Mouse (Mus musculus) lung, embryonic 16.5 days (tissue): ENCODE measurements around the gene Saysd1. TPM values are rescaled to one million over a fixed set of nuclear protein-coding genes. Genes with fewer than 3 reads are reported as not detected.
"Not testable (repeated sequence)": the region's sequence is repeated elsewhere in the genome, so short reads cannot be mapped to it uniquely, and the experiment has no call there.

Experiments used
- ATAC-seq: fragments of 200-750 bp; cut with Nextera tagmentation; 2 replicates; pipeline ENCODE4 v1.8.0; 2017; ENCODE audit warnings: low read depth, mild to moderate bottlenecking, moderate library complexity
- H3K27ac ChIP-seq: fragments of 300-500 bp; sonication (generic); 2 replicates; pipeline ENCODE4 v1.5.1; 2014; ENCODE audit warnings: mild to moderate bottlenecking, control low read depth, low read length
- H3K27me3 ChIP-seq: fragments of 300-500 bp; sonication (generic); 2 replicates; pipeline ENCODE4 v1.6.1; 2014; ENCODE audit warnings: low read depth, low read length, mixed read lengths; ENCODE audit not compliant: control insufficient read depth, insufficient read depth
- H3K36me3 ChIP-seq: fragments of 300-500 bp; sonication (generic); 2 replicates; pipeline ENCODE4 v1.6.1; 2014; ENCODE audit warnings: low read length; ENCODE audit not compliant: control insufficient read depth, insufficient read depth
- H3K4me1 ChIP-seq: fragments of 300-500 bp; sonication (generic); replicated peaks from 2 replicates; pipeline ENCODE4 v1.6.1; 2014; ENCODE audit warnings: low read length, mixed read lengths; ENCODE audit not compliant: control insufficient read depth, insufficient read depth
- H3K4me2 ChIP-seq: fragments of 300-500 bp; sonication (generic); 2 replicates; pipeline ENCODE4 v1.6.1; 2014; ENCODE audit warnings: low read depth, low read length, control low read depth
- H3K4me3 ChIP-seq: fragments of 300-500 bp; sonication (generic); 2 replicates; pipeline ENCODE4 v1.5.1; 2014; ENCODE audit warnings: mild to moderate bottlenecking, low read length, control low read depth
- H3K9ac ChIP-seq: fragments of 300-500 bp; sonication (generic); 2 replicates; pipeline ENCODE4 v1.6.1; 2014; ENCODE audit warnings: low read length, control low read depth
- H3K9me3 ChIP-seq: fragments of 300-500 bp; sonication (generic); 2 replicates; pipeline ENCODE4 v1.6.1; 2016; ENCODE audit warnings: low read length; ENCODE audit not compliant: control insufficient read depth
- WGBS: fragments of 180-500 bp; shearing (Covaris S2); extraction: QIAGEN DNeasy Blood & Tissue Kit; methylation state at CpG from one replicate; pipeline ENCODE4 v1.1.7; 2014; 5-methylcytosine and 5-hydroxymethylcytosine counted together
- polyA plus RNA-seq: library from polyadenylated mRNA; unstranded; fragments of >200 nt; fragmentation: Nextera tagmentation; extraction: Ambion mirVana; gene quantifications from 2 replicates; pipeline ENCODE4 v1.2.1, GENCODE M21; 2015

The Saysd1 gene
- polyA plus RNA-seq, 1 experiment from 2014 or later: 12.4 TPM

DNA sequence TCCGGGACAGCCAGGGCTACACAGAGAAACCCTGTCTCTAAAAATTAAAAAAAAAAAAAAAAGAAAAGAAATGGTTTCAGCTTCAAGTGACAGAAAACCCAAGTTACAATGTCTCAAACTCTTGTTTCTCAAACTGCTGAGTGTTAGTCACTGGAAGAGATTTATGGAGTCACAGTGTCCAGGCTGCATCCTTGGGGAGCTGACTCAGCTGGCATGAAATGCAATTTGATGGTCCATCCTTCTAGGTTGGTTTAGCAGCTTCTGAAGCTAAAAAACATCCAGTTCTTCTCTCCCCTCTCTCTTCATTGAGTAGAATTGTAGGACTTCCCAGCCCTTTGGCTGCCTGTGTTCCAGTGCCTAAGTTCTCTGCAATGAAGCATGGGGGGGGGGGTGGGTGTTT lies 94.3 kb downstream of the Saysd1 start:
- H3K4me3 ChIP-seq: no peak overlapping the region
- no peak for ATAC-seq
- H3K4me2 ChIP-seq: no peak overlapping the region
- no peaks in the 10 kb centered on the region for H3K9me3 ChIP-seq
- H3K27ac ChIP-seq: no peak overlapping the region
- H3K36me3 ChIP-seq: no peaks in the 10 kb centered on the region
- H3K9ac ChIP-seq: no peak overlapping the region
- no peaks in the 10 kb centered on the region for H3K4me1 ChIP-seq
- 100% methylated on average over 1 of the region's 1 CpGs for WGBS
- H3K27me3 ChIP-seq: no peaks in the 10 kb centered on the region

DNA sequence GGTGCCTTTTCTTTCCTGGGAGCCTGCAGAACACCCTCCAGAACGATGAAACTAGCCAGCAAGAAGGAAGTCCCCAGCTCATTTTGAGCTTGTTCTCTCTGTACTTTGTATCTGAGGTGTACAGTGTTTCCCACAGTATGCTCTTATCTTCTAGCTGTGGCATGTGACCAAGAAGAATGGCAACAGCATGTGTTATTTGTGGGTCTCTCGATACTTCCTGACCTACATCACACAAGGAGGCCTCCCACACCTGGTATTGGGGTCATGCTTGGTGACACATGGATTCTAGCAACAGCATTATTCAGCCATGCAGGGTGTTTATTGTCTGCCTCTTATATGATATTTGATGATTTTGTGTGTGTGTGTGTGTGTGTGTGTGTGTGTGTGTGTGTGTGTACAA lies 96.5 kb downstream of the Saysd1 start:
- Histone ChIP-seq H3K9me3 (no peaks in the 10 kb centered on the region), H3K4me1 (no peaks in the 10 kb centered on the region), H3K4me3 (no peak overlapping the region), H3K27ac (no peak overlapping the region), H3K4me2 (no peak overlapping the region), H3K36me3 (no peaks in the 10 kb centered on the region), H3K27me3 (no peaks in the 10 kb centered on the region), H3K9ac (no peak overlapping the region)
- WGBS: 67% methylated on average over 2 of the region's 2 CpGs
- no peak for ATAC-seq

DNA sequence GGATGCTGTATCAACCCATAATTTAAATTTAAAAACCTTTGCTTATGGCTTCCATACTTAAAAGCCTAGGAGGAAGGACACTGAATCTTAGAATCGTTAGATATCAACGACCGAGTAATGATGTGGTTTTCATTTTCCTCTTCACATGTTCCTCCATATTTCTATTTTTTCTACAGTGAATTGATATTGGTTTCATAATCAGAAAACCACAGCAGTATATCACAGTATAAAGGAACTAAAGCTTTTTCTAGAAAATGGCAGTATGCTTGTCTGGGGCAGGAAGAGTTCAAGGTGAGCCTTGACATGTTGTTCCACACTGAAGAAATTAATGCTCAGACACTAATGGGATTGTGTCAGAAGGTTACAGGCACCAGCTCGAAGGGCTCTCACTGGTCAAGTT lies 97.4 kb downstream of the Saysd1 start:
- H3K4me1 ChIP-seq: no peaks in the 10 kb centered on the region

DNA sequence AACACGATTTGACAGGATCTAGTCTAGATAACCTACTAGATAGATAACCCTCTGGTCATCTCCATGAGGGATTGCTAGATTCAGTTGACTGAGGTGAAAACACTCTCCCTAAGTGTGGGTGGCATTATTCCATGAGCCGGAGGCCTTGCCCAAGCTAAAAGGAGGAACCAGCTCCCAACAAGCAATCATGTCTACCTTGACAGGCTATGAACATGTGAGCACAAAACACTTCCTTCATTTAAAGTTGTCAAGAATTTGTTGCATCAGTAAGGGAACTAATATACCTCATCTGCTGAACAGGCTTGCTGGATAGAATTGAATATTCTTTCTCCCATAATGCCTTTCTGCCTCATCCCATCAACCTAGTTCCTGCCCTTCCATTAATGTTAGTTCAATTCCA lies 98.5 kb downstream of the Saysd1 start:
- Histone ChIP-seq H3K27ac (no peak overlapping the region), H3K9me3 (no peaks in the 10 kb centered on the region), H3K9ac (no peak overlapping the region), H3K4me2 (no peak overlapping the region), H3K27me3 (no peaks in the 10 kb centered on the region), H3K4me3 (no peak overlapping the region), H3K4me1 (peaks cover 1% of the 10 kb centered on the region), H3K36me3 (no peaks in the 10 kb centered on the region)
- no peak for ATAC-seq
- 83% methylated on average over 2 of the region's 2 CpGs for WGBS

More for the DNA sequence above, 97.4 kb downstream of the Saysd1 start:
- no peak overlapping the region for H3K4me3 ChIP-seq
- no peaks in the 10 kb centered on the region for H3K36me3 ChIP-seq
- no peaks in the 10 kb centered on the region for H3K27me3 ChIP-seq
- WGBS: 87% methylated on average over 4 of the region's 4 CpGs
- H3K9me3 ChIP-seq: no peaks in the 10 kb centered on the region
- no peak overlapping the region for H3K9ac ChIP-seq
- no peak overlapping the region for H3K27ac ChIP-seq
- no peak for ATAC-seq
- no peak overlapping the region for H3K4me2 ChIP-seq

DNA sequence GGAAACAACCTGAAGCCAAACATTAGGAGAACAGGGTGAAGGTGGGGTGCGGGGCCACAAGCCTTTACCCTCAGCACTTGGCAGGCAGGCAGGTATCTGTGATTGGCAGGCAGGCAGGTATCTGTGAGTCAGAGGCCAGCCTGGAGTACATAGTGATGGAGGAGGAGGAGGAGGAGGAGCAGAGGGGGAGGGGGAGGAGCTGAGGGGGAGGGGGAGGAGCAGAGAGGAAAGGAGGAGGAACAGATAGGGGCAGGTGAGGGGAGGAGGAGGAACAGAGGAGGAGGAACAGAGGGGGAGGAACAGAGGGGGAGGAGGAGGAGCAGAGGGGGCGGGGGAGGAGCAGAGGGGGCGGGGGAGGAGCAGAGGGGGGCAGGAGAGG lies 105.6 kb downstream of the Saysd1 start:
- Histone ChIP-seq H3K4me3 (no peak overlapping the region), H3K9me3 (no peaks in the 10 kb centered on the region), H3K36me3 (no peaks in the 10 kb centered on the region), H3K4me2 (no peak overlapping the region), H3K27ac (no peak overlapping the region), H3K27me3 (no peaks in the 10 kb centered on the region), H3K4me1 (peaks cover 9% of the 10 kb centered on the region), H3K9ac (no peak overlapping the region)
- 24% methylated on average over 2 of the region's 3 CpGs for WGBS
- ATAC-seq: no peak

DNA sequence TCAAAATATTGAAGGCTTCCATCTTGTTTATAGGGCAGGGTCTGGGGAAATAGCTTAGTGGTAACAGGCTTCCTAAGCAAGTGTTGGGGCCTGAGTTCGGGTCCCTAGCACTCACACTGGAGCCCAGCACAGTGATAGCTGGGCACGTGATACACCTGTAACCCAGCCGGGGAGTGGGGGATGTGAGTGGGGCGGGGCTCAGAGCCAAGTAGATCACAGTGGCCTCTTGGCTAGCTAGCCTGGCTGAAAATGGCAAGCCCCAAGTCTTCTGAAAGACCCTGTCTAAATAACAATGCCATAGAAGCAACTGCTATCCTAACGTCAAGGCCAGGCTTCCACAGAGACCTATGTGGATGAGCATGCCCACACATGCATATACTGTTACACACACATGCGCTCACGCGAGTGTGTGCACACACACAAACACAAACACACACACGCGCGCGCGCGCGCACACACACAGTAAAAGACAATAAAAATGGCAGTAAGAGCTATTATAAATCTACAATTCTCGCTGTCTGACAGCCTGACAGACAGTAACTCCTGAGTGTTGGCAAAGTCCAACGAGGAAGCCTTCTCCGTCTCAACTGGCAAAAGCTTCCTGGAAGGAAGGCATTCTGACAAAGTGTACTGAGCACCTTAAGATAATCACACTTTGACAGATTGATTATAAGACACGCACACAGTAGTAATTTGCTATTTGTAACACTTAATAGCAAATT lies 106.2 kb downstream of the Saysd1 start:
- H3K4me2 ChIP-seq: no peak overlapping the region
- peaks cover 9% of the 10 kb centered on the region for H3K4me1 ChIP-seq
- H3K36me3 ChIP-seq: no peaks in the 10 kb centered on the region
- ATAC-seq: no peak
- H3K27ac ChIP-seq: no peak overlapping the region
- no peaks in the 10 kb centered on the region for H3K27me3 ChIP-seq
- H3K9me3 ChIP-seq: no peaks in the 10 kb centered on the region
- H3K9ac ChIP-seq: no peak overlapping the region
- H3K4me3 ChIP-seq: no peak overlapping the region
- WGBS: 67% methylated on average over 19 of the region's 19 CpGs

DNA sequence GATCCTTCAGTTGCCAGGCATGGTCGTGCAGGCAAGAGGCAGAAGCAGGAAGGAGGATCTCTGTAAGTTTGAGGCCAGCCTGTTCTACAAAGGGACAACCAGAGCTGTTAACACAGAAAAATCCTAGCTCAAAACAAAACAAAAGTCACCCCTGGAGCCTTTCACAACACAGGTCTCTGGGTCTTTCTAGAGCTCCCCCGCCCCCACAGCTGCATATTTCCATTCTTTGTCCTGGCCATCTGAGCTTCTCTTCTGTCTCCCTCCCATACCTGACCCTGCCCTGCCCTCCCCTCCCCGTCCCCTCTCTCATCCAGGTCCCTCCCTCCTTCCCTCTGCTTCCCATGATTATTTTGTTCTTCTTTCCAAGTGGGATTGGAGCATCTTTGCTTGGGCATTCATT lies 108.7 kb downstream of the Saysd1 start:
- no peak overlapping the region for H3K4me3 ChIP-seq
- no peaks in the 10 kb centered on the region for H3K36me3 ChIP-seq
- peaks cover 6% of the 10 kb centered on the region for H3K4me1 ChIP-seq
- H3K27ac ChIP-seq: no peak overlapping the region
- WGBS: 53% methylated on average over 3 of the region's 3 CpGs
- no peaks in the 10 kb centered on the region for H3K9me3 ChIP-seq
- no peak overlapping the region for H3K4me2 ChIP-seq
- no peaks in the 10 kb centered on the region for H3K27me3 ChIP-seq
- no peak overlapping the region for H3K9ac ChIP-seq
- no peak for ATAC-seq

DNA sequence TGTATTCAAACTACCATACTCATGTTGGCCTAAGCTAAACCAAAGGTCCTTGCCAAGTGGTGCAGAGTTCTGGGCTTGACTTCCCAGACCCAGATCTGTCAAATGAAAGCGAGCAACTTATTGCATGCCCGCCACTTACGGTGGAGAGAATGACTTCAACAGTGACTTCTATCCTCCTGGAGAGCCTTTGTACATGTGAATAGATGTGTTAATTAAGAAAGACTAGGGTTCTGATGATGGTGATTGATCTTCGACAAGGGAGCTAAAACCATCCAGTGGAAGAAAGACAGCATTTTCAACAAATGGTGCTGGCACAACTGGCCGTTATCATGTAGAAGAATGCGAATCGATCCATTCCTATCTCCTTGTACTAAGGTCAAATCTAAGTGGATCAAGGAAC lies 110.9 kb downstream of the Saysd1 start:
- H3K27me3 ChIP-seq, H3K4me3 ChIP-seq, ATAC-seq, H3K27ac ChIP-seq, H3K9me3 ChIP-seq, H3K9ac ChIP-seq, H3K4me2 ChIP-seq, H3K4me1 ChIP-seq, H3K36me3 ChIP-seq: not testable (repeated sequence)
- 91% methylated on average over 7 of the region's 7 CpGs for WGBS
